Mouse (Mus musculus) A20 (cell line): ENCODE data around the gene Epha4.

Experiments used
- DNase-seq: peaks from one replicate; pipeline ENCODE4 v3.0.0-alpha.2; 2011; ENCODE audit warnings: low read depth, low spot score

The Epha4 gene

DNA sequence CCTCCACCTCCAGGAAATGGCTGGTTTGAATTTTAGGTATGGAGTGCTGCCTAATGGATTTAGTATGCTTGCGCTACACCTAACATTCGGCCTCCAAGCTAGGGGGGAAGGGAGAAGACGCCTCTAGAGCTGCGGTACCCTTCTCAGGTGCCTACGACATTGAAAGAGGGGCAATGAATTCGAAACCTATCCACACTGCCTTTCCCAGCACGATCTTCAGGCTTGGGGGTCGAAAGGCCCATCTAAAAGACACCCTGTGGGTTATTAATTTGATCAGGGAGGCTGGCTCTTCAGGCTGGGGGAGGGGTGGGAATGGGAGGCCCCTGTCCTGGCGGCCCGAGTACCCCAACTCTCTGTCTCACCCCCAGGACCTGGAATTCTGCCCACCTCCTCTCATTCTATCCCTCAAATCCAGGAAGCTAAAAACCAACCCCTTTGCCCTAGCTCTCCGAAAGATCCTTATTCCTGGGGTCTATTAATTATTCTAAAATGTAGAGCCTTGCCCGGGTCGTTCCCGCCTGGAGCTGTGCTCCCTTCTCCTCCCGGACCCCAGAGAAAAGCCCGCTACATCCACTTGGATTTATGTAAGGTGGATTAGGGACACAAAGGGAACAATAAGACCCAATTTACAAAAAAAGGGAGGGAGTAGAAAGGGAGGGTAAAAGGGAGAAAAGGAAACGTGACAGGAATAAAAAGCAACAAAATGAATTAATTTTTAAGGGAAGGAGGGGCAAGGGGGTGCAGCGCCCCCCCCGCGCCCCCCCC lies 2.3 kb downstream of the Epha4 start:
- DNase-seq, result no peak

DNA sequence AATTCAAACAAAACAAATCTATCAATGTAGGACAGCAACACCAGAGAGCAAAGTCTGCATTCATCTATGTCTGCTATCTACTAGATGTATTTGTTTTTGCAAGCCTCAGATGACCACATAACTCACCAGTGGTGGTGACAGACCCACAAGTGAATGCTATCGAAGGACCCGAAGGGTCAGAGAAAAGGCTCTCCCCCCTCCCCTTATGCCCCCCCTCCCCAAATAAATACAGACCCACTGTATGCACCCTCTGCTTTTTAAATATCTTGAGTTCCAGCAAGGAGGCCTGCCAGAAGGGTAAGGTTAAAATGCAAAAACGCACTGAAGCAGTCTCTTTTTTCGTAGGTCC lies 2.9 kb downstream of the Epha4 start:
- DNase-seq, result no peak

DNA sequence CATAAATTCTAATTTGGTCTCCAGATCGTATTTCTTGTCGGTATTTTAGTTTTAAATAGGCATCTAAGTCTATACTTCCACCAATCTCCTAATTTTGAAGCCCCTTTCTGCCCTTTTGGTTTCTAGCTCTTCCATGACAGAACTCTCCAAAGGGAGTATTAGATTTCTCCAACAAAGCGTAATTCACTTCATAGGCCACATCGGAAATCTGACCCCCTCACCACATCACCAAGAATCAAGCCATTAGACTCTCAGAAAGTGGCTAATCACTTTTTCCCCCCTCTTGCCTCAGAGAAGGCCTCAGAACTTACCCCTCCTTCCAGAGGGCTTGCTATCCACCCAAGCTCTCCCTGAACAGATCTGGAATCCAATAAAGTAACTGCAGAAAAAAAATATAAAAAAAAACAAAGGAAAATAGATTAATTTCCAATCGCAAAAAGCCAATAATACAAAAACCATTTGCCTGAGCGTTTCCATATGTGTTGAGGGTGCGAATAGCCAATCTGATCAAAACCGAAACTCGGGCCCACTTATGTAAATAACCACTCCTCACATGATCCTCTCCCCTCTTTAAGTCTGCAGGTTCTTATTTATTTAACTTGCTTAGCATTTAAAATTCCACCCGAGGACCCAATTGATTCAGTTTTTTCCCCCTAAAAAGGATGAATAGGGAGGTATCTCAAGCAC lies 3.4 kb downstream of the Epha4 start:
- no peak for DNase-seq

- DNase-seq, result no peak
Measured at GRCm38 (mm10) chr1:77510623-77511022, 4.3 kb downstream of the Epha4 start.

GRCm38 (mm10) chr1:77506856-77507200 lies 8.1 kb downstream of the Epha4 start:
- DNase-seq, result no peak

- DNase-seq, result no peak
Measured at GRCm38 (mm10) chr1:77506038-77506855, 8.6 kb downstream of the Epha4 start.

DNA sequence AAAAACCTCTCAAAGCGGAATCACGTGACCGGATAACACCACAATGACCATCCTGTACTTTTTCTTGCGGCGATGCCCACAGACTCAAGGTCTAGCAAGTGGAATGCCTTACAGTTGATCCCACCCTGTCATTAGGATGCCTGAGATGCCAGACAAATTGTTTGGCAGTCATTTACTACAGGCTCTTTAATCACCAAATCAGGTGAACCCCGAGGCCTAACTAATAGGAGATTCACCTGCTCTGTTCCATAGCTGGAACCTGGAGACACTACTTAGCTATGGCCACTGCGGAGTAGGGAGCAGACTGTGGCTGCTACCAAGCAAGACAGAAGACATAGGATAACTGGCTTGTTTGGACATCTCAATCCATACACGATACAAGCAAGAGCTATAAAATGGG lies 9.6 kb downstream of the Epha4 start:
- no peak for DNase-seq

DNA sequence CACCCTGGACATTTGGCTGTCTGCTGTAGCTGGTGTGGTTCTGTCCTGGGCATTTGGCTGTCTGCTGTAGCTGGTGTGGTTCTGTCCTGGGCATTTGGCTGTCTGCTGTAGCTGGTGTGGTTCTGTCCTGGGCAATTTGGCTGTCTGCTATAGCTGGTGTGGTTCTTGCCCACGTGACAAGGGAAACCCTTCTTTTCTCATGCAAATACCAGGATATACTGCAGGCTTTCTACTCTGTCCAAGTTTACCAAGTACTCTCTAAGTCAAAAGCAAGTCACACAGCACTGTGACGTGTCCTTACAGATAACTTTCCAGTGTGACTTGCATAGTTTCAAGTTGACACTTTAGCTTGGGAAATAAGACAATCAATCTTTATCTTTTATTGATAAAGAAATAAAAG lies 10.1 kb downstream of the Epha4 start:
- DNase-seq, result no peak

DNA sequence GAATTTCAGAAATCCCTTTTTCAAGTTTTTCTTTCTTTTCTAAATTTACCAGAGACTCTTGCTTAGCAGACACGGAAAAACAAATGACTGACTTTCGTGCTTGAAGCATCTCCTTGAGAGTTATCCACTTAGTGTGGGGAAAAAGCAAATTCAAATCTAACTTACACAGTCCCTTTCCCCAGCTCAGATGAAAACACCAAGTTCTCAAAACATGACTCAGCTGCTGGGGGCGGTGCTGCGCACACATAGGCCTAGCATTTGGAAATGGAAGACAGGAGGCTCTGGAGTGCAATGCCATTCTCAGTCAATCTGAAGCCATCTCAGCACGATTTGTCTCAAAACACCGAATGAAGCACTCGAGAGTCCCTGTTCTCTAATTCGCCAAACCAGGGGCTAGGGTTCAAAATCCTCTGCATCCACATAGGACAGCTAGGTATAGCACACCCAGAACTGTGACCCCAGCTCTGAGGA lies 11.1 kb downstream of the Epha4 start:
- no peak for DNase-seq

DNA sequence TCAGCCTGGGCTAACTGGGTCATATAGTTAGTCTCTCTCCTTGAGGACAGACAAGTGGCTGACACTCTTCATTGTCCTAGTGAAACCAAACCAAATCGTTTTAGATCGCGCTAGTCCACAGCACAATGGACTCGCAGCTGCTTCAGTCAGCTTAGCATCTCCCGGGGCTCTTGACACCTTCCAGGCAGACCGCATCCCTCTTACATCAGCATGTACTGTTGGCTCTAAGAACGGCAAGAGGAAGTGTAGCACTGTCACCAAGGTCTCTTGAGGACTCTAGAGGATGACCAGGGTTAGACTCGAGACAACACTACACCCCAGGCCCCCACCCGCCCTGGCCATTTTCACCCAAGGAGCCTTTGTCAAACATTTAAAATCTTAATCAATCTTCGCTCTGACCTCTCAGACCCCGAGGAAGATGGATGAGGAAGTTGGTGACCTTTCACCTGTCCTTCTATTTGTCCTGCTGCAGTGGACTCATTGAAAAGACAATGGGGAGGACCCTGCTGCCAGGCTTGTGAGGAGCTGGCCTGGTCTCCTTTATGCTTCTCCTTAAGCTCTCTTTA lies 12.3 kb downstream of the Epha4 start:
- DNase-seq, result no peak

GRCm38 (mm10) chr1:77501363-77501933 lies 13.4 kb downstream of the Epha4 start:
- DNase-seq, result no peak

DNA sequence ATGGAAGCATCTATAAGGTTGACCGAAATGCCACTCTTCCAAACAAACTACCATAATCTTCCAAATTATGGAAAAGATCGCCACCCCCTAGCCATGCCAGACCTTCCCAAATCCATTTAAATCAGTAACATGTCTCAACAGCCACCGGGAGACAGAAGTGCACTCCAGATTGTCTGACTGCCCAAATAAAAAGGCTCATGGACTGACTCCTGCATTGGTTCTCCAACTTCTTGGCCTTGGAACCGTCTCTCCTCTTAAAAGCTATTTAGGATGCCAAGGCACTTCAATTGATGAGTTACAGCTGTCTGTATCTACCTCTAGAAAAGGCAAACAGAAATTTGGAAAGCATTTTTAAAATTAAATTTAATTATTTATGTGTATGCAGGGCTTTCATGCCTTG lies 17.4 kb downstream of the Epha4 start:
- DNase-seq, result no peak

DNA sequence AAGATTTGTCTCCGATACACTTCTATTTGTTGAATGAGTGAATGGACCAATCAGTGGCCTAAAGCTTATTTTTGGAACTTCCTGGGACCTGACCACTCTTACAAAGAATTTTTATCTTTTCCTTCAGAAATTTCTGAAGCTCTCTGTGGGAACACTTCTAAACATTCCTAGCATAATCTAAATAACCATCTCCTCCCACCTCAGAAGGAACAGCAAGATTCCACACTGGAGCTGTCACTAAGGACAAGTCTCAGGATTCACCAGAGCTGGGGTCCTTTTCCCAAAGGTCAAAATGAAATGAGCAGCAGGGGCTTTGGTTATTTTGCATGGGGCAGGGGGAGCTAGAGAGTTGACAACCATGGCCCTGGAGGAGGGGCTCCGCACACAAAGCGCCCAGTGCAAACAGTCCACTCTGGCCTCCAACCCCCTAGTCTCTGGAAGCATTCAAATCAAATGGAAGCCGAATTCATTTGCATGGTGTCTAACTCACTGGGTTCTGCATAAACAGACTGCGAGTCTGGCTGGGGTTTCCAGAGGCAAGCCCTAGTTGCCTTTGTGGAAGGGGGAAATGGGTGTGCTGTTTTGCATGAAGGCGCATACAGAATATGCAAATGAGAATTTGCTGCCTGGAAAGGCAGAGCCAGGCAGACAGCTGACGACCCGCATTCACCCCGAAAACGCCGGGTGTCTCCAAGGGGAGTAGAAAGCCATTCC lies 18.3 kb downstream of the Epha4 start:
- DNase-seq, result no peak

DNA sequence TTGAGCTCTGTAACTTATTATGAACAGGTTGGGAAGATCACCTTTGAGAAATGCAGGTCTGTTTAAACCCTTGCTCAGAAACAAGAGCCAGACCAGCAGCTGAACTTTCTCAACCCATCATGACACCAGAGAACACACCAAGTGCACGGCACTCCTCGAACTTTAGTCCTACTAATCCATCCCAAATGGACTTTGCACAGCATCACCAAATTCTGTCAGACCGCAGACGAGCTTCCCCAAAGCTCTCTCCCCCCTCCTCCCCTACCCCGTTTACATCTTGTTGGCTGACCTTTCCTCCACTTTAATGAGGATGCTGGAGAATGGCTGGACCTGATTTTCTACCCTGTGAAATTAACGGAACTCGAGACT lies 19.1 kb downstream of the Epha4 start:
- no peak for DNase-seq

DNA sequence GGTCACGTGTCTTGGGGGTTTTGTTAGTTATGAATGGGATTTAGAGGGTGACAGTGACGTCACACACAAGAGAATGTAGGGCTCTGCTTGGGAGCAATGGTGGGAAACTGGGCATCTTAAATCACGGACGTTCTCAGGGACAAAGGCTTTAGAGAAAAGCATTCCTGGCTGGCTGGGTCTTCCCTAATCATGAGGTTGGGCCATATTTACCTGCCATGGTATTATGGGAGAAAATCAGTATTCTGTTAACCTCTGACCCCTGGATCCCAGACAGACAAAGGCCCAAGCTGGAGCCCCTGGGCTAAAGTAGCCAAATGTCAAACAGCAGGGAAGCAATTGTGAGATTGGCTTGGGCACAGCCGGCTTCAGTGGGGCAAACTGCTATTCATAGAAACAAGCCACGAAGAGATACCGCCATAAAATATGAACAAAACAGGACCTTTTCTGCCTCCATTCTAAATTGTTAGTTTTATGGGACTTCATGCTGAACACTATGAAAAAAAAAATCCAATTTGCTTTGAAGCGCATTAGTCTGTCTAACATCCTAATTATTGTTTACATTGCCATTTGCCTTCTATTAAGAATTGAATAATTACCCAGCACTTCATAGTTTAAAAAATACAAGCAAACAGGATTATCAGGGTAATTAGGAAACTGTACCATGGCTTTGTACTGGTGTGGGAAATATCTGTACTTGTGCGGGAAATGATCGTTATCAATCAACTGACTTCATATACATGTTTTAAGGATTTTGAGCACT lies 19.7 kb downstream of the Epha4 start:
- DNase-seq, result no peak

- no peak for DNase-seq
Measured at GRCm38 (mm10) chr1:77493841-77494635, 20.9 kb downstream of the Epha4 start.

DNA sequence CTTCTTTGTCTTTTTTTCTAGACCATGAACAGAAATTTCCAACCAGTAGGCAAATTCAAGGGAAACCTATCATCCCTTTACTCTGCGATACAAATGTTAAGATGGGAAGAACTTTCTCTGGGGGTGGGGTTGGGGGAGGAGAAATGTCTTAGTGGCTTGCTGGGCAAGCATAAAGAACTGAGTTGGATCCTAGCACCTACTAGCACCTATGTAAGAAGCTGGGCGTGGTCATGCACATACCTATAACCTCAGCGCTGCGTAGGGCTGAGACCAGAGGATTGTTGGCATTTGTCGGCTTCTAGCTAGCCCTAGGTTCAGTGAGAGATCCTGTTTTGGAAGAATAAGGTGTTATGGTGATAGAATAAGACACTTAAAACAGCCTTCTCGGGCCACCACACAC lies 24.7 kb downstream of the Epha4 start:
- DNase-seq, result no peak

DNA sequence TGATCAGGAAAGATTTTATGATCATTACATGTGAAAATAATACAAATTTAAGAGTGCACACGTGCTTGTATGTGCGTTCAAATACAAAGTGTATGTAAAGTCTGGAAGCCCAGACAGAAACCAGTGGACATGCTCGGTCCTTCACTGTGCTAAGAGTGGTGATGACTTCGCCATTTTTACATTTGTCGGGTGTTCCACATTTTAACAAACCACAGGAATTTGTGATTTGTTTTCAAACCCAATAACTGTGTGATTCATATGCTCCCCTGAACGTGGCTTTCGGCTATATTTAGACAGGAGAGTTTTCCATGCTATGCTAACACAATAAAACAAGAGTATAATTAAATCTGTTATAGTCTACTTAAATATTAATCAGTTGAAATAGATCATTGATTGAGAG lies 25.5 kb downstream of the Epha4 start:
- DNase-seq, result no peak

GRCm38 (mm10) chr1:77487856-77488462 lies 26.9 kb downstream of the Epha4 start:
- no peak for DNase-seq
